Mouse (Mus musculus) layer of hippocampus, postnatal 14 days (tissue): ENCODE results near the gene Ikbke. TPM values are rescaled to one million over a fixed set of nuclear protein-coding genes. Genes with fewer than 3 reads are reported as not detected.
"Not testable (repeated sequence)": the region's sequence is repeated elsewhere in the genome, so short reads cannot be mapped to it uniquely, and the experiment has no call there.

Experiments
- DNase-seq, 2 experiments: peaks; one replicate each; pipeline ENCODE4 v3.0.0; 2021 to 2022; ENCODE audit warnings: low spot score in 2 of 2, mixed read lengths in 1 of 2
- total RNA-seq, 2 experiments: library from RNA; stranded (reverse); gene quantifications; 2 replicates each; pipeline ENCODE4 v1.2.3; 2021

The Ikbke gene
- total RNA-seq, 2 experiments from 2014 or later: 3.0 to 3.9 TPM

GRCm38 (mm10) chr1:131284167-131284566 is 4.8 kb upstream of the Ikbke start:
- no peak for DNase-seq

GRCm38 (mm10) chr1:131281731-131282130 is 2.3 kb upstream of the Ikbke start:
- no peak for DNase-seq

GRCm38 (mm10) chr1:131280280-131280679 is 874 bp upstream of the Ikbke start:
- no peak for DNase-seq

DNA sequence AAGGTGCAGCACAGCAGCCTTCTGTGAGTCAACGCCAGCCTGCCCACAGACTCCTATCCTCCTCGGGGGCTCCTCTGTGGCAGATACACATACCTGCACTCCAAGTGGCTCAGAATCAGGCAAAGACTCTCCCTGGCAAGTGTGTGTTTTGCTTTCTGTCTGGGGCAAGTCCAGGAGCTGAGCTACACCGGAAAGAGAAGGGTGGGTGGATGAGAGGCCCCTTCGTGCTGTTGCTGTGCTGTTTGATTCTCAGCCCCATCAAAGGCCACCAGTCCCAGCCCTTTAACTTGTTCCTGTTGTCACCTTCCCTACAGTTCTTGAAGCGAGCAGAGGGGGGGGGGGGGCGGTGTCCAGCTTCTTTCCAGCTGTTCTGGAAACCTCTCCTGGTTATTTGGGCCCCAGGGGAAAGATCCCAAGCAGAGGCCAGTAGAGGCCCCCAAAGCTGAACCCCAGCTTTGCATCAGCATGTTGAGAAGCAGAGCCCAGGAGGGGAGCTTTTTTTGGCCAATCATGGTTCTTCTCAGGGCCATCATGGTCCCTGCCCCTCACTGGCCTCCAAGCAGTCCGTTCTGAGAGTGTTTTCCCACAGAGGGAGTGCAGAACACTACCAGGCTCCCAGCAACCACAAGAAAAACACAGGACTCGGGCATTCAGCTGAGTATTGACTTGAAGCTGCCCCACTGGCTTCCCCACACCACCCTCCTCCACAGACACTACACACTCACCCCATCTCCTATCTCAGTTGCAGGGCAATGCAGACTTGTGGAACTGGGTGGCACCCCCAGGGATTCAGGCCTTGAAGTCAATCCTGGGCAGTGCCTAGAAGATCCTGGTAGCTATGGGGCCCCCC is 575 bp downstream of the Ikbke start:
- no peak for DNase-seq

DNA sequence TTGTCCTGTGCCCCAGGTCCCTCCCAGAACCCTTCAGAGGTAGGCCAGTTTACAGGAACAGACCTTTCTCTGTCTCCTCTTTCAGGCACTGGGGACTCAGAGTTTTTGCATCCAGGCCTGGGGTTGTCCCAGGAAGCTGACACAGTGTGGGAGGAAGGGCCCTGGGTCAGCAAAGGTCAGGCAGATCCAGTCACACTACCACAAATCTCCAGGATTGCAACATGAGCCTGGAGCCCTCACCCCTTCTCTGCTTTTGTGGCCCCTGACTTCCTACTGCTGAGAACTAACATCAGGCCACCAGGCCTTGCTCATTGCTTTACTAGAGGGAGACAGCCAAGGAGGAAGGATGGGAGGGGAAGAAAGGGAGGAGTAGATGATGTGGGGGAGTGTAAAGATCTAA is 2.6 kb downstream of the Ikbke start:
- no peak for DNase-seq

- DNase-seq: no peak
Observed at GRCm38 (mm10) chr1:131275577-131275976, 3.8 kb downstream of the Ikbke start.

GRCm38 (mm10) chr1:131274725-131275539 is 4.5 kb downstream of the Ikbke start:
- no peak for DNase-seq

- DNase-seq: peak; percentile 73 to 81
Observed at GRCm38 (mm10) chr1:131269797-131270578, 9.4 kb downstream of the Ikbke start.

GRCm38 (mm10) chr1:131268776-131269175 is 10.6 kb downstream of the Ikbke start:
- DNase-seq: no peak

DNA sequence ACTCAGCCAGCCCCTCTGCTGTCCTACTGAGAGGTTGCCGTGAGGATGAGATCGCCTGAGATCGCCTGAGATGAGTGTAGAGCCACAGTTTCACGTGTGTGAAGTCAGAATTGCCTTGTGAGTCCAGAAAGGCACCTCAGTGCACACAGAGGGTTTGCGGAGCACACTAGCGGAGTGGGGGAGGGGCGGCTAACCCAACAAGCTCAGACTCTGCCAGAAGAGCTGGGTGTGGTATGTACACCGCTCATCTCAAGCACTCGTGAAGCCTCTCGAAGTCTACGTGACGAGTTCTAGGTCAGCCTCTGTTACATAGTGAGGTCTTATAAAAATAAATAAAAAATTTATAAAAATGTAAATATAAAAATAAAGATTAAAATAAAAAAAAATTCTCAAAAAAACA is 15.5 kb downstream of the Ikbke start:
- DNase-seq: no peak

DNA sequence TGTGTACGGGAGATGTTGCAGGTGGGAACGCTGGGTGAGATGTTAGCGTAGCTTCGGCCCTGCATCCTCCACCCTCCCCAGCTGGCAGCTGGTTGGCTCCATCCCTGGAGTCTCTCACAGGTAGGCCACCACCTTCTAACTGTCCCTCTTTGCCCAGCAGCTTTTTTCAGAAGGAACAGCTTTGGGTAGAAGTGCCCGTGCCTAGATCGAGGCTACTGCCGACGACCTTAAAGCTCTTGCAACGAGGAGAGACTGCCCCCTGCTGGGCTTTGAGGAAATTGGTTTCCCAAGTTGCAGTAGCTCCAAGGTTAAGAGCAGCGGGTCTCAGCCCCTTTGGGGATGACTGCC is 19.1 kb downstream of the Ikbke start:
- DNase-seq: peak; percentile 68 to 76

DNA sequence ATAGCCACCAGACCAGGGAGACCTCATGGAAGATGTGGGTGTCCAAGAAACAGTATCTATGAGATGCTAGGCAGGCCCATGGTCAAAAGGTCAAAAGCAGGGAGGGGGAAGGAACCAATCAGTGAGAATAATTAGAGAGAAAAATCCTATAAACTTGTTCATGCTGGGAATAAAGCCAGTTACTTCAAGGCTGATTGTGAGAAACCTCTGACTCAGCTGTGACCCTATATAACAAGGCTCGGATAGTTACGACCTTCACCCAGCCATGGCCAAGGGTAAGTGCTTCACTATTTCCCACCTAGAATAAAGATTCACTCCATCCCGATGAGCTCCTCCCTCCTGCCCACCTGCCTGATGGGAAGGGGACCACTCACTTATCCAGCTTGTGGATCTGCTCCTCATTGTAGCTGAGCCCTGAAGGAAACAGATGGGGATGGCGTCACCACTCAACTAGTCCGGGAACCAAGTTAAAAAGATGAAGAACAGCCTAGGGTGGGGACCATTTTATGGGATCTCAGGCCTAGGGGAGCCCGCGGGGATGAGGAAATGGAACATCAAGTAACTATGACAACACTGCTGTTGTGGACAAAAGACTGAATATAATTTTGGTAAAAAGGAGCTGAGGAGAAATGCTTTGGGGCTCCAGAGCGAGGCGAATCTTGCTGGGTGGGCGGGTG is 19.6 kb downstream of the Ikbke start:
- DNase-seq: no peak

DNA sequence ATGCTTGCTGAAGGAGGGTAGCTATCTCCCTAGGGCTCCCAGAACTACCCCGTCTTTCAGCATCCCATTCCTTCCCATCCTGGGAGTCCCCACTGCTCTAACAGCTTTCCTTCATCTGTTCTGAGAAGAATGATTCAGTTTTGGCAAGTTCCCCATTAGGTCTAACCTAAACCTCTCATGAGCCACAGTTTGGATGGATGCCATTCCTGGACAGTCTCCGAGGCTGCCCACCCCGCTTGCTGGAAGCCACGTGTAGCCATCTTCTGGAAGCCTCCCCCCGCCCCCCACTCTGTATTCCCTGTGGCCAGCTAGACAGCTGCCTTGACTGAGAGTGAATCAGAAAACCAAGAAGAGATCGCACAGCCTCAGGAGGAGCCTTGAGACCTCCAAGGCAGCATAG is 22.1 kb downstream of the Ikbke start:
- no peak for DNase-seq

DNA sequence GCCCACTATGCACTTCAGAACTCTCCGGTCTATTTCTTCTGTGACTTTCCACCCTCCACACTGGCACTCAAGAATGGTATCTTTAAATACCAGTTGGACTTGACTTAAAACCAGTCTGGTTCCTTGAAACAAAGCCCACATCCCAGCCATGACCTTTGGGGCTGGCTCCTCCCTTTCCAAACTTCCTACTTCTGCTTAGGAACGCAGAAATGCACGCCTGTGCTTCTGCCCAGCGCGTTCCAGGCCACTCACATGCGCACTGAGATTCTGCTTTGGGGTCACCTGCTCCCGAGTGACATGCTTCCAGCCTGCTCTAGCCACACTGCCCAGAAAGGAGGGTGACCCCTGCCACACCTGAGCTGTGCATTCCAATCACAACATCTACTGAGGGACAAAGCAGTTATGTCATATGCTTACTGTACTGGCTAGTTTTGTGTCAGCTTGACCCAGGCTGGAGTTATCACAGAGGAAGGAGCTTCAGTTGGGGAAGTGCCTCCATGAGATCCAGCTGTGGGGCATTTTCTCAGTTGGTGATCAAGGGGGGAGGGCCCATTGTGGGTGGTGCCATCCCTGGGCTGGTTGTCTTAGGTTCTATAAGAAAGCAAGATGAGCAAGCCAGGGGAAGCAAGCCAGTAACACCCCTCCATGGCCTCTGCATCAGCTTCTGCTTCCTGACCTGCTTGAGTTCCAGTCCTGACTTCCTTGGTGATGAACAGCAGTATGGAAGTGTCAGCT is 26.7 kb downstream of the Ikbke start:
- not testable (repeated sequence) for DNase-seq

- DNase-seq: peak; percentile 44 to 59
Observed at GRCm38 (mm10) chr1:131246433-131247395, 32.7 kb downstream of the Ikbke start.

GRCm38 (mm10) chr1:131245926-131246325 is 33.5 kb downstream of the Ikbke start:
- DNase-seq: peak in 1 of 2 experiments; percentile 36

DNA sequence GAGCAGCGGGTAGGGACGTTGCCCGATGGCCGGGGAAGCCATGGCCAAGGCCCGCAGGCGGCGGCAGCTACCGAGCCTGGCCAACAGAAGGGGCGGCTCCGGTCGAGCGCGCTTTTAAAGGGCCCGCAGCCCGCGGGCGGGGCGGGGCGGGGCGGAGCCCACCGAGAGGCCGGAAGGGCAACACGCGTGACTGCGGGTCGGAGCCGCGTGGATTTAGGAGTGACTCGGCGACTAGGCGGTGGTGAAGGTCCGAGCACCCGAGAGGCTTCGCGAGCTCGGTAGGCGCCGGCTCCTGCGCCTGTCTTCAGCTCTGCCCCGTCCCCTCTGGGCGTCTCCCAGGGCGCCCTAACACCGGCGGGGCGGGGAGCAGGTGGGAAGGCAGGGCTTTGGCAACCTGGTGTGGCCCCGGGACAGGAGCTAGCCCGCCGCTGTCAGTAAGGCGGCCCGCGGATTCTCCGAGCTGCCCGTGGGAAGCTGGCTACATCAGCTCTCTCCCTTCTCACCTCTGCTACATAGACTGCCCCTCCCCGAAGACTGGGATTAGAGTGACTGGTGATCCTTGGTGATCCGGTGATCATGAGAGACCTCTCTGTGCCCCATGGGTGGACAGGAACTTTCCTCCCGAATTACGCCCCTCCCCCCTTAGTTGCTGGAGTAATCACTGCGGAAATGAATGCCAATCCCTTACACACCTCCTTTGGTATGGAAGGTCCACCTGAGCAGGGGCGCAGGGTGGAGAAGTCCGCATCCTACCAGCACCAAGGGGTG is 34.1 kb downstream of the Ikbke start, which contains the start of gene Rassf5:
TSS of gene Rassf5 (minus strand) at position 170 of the 768 bp plus-strand sequence.
- DNase-seq: peak in 1 of 2 experiments; percentile 40

GRCm38 (mm10) chr1:131244536-131245088 is 34.8 kb downstream of the Ikbke start:
- peak in 1 of 2 experiments; percentile 42 for DNase-seq
